Mouse (Mus musculus): ENCODE measurements at regions not wholly inside any gene's neighbourhood (a gene's known extent, or its start where the extent isn't known, plus 50 kb on each side); places are given as distances from the start of the nearest gene placed in this dataset.

DNA sequence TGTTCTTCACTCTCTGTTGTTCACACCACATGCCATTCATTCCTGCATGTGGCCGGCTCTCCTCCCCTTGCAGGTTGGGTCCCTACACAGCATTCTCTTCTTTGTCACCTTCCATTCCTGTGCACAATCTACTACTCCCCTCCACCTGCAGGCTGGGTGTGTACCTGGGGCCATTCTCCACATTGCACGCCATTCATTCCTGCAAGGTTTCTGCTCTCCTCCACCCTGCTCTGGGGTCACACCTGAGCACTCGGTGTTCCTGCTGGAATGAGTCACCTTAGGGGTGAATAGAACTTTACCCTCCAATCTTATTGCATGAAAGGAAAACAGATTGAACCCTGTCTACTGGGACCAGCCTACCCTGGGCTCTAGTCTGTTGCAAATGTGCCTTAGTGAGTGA, 72.7 kb upstream of the Id2 start:
- DNase-seq (ENCODE audit: inconsistent age in 2 of 2, low spot score in 1 of 2): no peak

DNA sequence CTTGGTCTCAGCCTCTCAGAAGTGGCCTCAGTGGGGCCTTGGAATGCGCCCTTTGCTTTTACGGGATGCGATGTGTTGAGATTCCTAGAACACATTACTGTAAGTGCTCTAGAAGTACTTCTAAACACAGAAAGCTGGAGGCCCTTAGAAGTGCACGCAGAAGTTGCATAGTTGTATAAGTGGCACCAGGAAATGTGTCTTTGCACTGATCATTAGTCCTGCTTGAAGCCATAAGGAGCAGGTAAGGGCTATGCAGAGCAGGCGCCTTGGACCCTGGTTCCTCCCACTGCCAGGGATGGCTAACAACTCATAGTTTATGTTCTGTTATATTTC, 71.2 kb upstream of the Id2 start:
- no peak for DNase-seq (ENCODE audit: inconsistent age in 2 of 2, low spot score in 1 of 2)

DNA sequence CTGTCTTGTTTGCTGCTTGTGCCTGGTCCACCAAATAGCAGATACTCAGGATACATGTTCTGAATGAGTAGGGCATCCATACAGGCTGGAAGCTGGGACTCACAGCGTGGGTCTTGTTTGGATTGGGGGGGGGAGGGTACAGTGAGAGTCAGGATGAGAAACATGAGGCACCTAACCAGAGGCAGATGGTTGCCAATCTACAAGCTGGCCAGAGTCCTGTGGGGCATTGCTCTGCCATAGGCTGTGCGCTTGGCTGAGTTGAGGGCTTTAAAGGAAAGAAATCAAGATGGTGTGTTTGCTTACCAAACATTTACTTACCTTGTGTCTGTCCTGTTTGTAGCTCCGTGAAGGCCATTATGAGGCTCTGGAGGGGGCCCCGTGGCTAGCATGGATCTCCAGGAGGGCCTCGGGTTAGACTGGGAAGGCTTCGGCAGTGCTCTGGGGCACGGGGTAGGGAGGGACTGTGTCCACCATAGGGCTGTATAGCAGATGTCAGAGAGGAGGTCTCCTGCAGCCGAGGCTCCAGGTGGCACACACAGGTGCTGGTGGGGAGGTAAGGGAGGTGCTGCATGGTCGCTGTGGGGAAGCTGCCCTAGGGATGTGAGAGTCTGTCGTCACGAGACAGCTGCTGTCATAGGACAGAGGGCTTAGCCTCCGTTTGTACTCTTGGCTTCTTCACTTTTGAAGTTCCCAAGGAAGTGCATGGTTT, 70.7 kb upstream of the Id2 start:
- no peak for DNase-seq (ENCODE audit: inconsistent age in 2 of 2, low spot score in 1 of 2)

DNA sequence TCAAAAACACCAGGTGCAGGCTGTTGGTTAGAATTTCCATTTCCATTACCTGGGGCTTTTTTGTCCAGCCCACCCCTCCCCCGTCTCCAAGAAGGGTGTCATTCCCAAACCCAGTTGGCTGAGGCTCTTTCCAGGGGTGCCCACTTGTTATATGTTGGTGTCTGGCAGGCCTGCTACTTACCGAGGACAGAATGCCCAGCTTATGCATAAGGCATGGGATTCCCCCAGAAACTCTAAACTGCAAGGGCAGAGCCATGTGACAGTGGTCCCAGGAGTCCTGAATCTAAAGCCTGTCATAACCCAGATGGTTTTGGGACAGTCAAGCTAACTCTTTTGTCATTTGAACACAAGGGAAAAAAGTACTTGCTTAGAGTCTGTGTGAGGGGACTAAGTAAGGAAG, 69.6 kb upstream of the Id2 start:
- DNase-seq (ENCODE audit: inconsistent age in 2 of 2, low spot score in 1 of 2): peak in 1 of 2 experiments; percentile 43

DNA sequence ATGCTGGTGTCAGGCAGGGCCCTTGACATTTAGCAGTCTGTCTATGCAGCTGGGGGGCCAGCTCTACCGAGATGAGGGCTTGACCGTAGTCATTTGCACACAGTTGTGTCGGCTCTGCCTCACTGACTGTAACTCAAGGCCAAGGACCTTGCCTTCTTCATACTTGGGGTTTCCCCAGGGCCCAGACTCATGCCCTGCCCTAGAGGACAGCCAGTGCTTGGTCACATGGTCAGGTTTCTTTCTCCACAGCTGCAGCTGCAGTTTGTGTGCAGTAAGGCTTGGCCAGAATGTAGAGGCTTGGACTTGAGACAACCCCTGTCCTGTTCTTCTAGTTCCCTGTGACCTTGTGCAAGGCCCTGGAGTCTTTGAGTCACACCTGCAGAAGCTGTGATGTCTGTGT, 68.7 kb upstream of the Id2 start:
- DNase-seq (ENCODE audit: inconsistent age in 2 of 2, low spot score in 1 of 2): peak; percentile 69 to 89

DNA sequence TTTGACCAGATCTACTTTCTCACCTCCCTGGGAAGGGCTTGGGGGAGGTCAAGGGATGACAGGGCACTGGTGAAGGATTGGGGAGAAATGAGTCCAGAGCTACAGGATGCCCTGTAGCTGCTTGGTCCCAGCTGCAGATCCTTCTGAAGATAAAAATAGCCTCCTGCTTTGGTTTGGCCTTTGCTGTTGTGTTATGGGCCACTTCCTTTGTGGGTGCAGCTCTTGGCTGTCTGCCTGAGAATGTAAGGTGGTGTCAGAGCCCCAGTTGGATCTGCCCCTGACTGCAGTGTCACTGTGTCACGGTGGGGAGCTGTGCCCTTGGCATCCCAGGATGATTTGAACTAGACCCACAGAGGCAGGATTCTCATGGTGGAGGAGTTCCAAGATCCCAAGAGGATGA, 67.8 kb upstream of the Id2 start:
- DNase-seq (ENCODE audit: inconsistent age in 2 of 2, low spot score in 1 of 2): peak in 1 of 2 experiments; percentile 79

DNA sequence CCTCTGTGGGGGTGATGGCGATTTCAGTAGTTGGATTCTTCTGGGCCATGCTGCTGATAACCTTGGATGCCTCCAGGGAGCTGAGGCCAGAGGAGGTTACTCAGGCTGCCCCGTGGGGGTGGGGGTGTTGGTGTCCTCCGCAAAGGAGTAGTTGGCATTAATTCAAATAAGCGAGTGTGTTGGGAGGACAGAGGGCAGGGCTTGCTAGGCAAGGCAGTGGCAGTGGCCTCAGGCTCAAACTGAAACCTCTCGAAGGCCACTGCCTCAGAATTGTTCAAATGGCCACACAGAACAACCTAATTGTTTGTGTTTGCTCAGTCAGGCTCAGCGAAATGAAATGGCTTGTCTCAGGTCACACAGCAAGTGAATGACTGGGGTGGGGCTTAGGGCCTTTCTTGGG, 66.6 kb upstream of the Id2 start:
- DNase-seq (ENCODE audit: inconsistent age in 2 of 2, low spot score in 1 of 2): peak; percentile 92 to 96

DNA sequence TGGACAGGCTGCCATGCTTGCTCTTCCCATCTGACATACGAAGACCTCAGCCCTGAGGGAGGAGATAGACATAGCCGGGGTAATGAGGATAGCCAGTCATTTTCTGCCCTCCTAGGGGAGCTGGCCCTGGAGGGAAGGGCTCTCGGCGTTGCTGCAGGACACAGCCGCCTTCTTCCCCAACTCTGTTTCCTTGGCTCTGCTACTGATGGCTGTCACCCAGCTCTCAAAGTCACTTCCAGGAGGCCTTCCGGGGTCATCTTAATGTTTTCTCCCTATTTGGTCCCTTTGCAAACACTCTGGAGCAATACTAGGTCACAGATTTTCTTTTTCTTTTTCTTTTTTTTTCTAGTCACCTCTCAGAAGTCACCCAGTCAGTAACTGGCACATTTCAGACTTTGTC, 65.9 kb upstream of the Id2 start:
- no peak for DNase-seq (ENCODE audit: inconsistent age in 2 of 2, low spot score in 1 of 2)

DNA sequence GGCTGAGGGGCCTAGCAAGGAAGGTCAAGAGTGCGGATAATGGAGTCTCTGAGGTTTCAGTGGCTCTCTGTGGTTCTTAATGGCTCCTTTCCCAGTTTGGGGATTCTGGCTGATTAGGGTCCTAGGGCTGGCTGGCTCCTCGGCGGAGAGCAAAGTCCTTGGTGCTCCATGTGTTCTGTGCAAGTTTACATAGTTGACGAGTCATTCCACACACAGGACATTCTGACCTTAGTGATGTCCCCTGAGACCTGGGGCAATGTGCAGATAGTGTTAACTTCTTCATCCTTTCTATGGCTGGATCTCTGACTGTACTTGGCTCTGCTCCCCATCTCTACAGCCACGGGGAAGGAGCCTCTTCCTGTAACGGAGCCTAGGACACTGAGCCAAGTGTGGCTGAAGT, 65.0 kb upstream of the Id2 start:
- no peak for DNase-seq (ENCODE audit: inconsistent age in 2 of 2, low spot score in 1 of 2)

DNA sequence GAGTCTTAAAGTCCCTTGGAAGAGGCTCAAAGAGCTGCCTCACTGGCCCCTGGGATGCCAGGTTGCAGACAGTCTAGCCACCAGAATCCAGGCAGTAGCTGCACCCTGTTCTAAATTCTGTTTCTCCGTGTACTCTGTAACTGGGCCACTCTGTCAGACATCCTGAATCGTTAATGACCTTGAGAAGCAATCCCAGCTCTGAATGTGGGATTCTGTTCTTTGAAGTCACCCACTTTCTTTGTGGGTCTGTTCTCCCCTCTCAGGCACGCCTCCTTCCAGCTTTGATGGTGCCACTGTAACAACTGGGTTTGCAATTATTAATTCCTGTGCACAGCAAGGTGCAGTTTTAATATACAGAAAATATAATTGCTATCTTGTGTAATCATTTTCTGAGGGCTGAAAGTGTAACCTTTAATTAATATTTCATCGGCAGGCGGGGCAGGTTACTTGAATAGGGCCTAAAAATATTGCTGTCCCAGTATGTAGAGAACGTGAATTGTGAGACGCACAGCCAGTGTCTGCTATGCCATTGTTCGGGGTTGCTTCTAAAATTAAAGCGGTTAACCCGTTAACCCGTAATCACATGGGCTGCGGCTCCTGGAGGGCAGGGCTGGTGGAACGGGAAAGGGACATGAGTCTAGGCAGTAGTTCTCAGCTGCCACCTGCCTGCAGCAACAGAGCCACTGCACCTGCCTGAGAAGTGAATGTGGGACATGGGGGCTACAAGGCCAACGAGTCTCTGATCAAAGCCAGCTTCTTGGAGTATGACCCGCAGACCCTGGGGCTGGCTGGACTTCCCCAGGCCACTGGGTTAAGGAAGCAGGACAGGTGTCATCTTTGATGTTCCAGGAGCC, 64.3 kb upstream of the Id2 start:
- DNase-seq (ENCODE audit: inconsistent age in 2 of 2, low spot score in 1 of 2): peak; percentile 53 to 65

DNA sequence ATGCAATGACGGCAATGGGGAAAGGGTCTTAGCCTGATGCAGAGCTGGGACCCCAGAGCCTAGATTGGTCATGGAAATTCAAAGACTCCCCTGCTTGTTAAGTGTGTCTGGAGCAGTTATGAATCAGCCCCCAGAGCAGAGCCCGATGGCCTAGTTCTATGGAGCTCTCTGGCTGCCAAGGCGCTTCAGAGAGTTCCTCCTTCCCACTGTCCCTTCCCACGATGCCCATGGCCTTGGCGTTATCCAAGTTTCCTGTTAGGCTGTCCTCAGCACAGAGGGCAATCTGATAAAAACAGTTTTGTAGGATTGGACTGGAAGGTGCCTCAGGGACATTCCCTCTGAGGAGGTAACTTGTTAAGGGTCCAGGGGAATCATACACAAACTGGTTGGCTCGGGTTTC, 62.2 kb upstream of the Id2 start:
- peak; percentile 85 to 91 for DNase-seq (ENCODE audit: inconsistent age in 2 of 2, low spot score in 1 of 2)

DNA sequence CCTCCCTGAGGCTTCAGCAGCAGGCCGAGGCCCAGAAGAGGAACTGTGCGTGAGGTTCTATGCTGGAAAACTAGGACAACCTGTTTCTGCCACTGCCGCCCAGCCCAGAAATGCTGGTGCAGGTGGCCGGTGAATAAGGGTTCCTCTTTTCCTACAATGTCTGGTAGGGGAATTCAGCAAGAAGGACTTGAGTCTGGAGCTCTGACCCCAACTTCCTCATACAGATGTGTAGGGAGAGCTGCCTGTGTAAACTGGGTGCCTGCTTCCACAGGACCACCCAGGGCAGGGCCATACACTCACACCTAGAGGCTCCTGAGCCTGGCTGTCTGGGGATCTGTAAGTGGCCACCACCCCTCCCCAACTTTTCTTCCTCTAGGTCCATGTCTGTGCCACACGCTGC, 60.3 kb upstream of the Id2 start:
- no peak for DNase-seq (ENCODE audit: inconsistent age in 2 of 2, low spot score in 1 of 2)

DNA sequence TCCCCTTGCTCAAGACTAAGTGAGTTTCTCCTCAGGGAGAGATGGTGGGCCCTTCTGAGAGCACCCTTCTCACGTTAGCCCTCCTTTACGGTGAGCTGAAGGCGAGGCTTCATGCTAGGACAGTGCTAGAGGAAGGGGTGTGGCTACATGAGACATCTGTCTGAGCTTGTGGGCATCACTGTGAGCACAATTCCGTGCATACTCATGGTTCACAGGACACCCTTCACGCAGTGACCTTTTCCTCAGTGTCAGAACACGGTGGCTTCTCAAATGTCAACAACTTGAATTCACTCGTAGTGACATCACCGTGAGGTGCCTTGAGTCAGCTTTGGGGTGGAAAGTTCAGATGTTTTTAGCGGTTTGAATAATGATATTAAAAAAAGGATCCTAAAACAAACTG, 58.5 kb upstream of the Id2 start:
- peak; percentile 61 to 71 for DNase-seq (ENCODE audit: inconsistent age in 2 of 2, low spot score in 1 of 2)

DNA sequence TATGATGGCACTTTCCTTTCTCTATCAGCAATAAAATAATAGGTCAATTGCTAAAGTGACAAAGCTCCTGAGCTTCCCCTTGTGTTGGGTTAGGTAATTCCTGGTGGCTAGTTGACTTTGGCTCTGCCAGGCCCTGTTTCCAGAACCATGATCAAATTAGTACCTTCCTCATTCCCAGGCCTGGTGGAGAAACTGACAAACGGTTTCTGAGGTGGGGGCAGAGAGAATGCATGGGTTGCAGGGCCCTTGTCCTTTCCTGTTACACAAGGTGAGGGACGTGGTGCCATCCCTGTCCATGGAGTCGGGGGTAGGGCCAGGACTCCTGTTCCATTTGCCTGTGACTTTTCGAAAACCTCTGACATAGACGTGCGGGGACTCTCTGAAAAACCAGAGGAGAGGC, 51.2 kb upstream of the Id2 start:
- DNase-seq (ENCODE audit: inconsistent age in 2 of 2, low spot score in 1 of 2): no peak
